In genomic region chrX:112370577-112371410, GRCm38 (mm10) we compare ENCODE assay signal across 9 mouse cellular contexts. TPM values are rescaled to one million over a fixed set of nuclear protein-coding genes. Genes with fewer than 3 reads are reported as not detected.
DNase-seq lines count a peak whose midpoint lies in the region; ATAC-seq and TF ChIP-seq lines count a peak whose summit lies in the region.
"Not testable (repeated sequence)": the region's sequence is repeated elsewhere in the genome, so short reads cannot be mapped to it uniquely, and the experiment has no call there.
"Had no signal": no experiment of that assay in that cellular context is flagged by ENCODE, and none has a peak within 500 bp of the region (broad histone marks: within the 10 kb centered on the region; RNA-seq: fewer than 3 reads in every experiment).

No protein-coding gene starts in this region.

- WGBS in liver, postnatal 0 days (ENCODE audit: insufficient replicate concordance) = 76% methylated on average over 5 of the region's 5 CpGs
- 88% methylated on average over 5 of the region's 5 CpGs for WGBS in neural tube, embryonic 13.5 days

- H3K4me3 ChIP-seq in liver, postnatal 0 days (ENCODE audit: low read depth, low read length); neural tube, embryonic 13.5 days: not testable (repeated sequence)

- not testable (repeated sequence) for TF ChIP-seq EP300 in liver, postnatal 0 days (IDR thresholded peaks at IDR 0.05; ENCODE audit: low read depth)

- not testable (repeated sequence) for H3K4me2 ChIP-seq in liver, postnatal 0 days (ENCODE audit: low read depth, low read length); neural tube, embryonic 13.5 days

- not testable (repeated sequence) for H3K4me1 ChIP-seq in liver, postnatal 0 days (ENCODE audit: insufficient read depth); neural tube, embryonic 13.5 days (replicated peaks)

- not testable (repeated sequence) for H3K27ac ChIP-seq in liver, postnatal 0 days (ENCODE audit: low read depth); neural tube, embryonic 13.5 days (replicated peaks)

- H3K9me3 ChIP-seq in liver, postnatal 0 days (ENCODE audit: low read length); neural tube, embryonic 13.5 days: not testable (repeated sequence)

- H3K9ac ChIP-seq in liver, postnatal 0 days (replicated peaks); neural tube, embryonic 13.5 days: not testable (repeated sequence)

- not testable (repeated sequence) for H3K36me3 ChIP-seq in liver, postnatal 0 days (replicated peaks; ENCODE audit: insufficient read depth, low read length); neural tube, embryonic 13.5 days

- TF ChIP-seq CTCF in liver, postnatal 0 days (IDR thresholded peaks at IDR 0.05; ENCODE audit: low read depth) = not testable (repeated sequence)

- ATAC-seq in hematopoietic stem cell, adult 5-6 weeks (replicated peaks in 1 of 2; ENCODE audit: insufficient read depth in 1 of 2, low FRiP score in 2 of 2, low TSS enrichment in 1 of 2, low read depth in 1 of 2, poor library complexity in 2 of 2, severe bottlenecking in 2 of 2) = peak; percentile 100
- ATAC-seq in liver, postnatal 0 days = peak; percentile 95
- ATAC-seq in neural tube, embryonic 13.5 days (ENCODE audit: low read depth) = peak; percentile 98

- H3K27me3 ChIP-seq in liver, postnatal 0 days (ENCODE audit: insufficient read depth, low read length); neural tube, embryonic 13.5 days: not testable (repeated sequence)

- DNase-seq in MEL-GATA-1-ER (ENCODE audit: extremely low read depth, low read depth) = peak; percentile 70
- peak; percentile 61 for DNase-seq in cerebellum, adult 9-11 months
- peak; percentile 12 to 18 for DNase-seq in frontal cortex, postnatal 14 days (ENCODE audit: low spot score in 2 of 2)
- DNase-seq in layer of hippocampus, adult 11-12 months (ENCODE audit: low spot score) = peak; percentile 30
- peak; percentile 35 for DNase-seq in liver, postnatal 0 days
- peak; percentile 9 to 40 for DNase-seq in thymus, adult 18-20 months

RNA-seq across cellular contexts. Expression of gene Satl1, which starts 35.8 kb away (rescaled TPM):
- total RNA-seq in hematopoietic stem cell, adult 5-6 weeks (2017) = not detected in 2 replicates
- not detected in 2 replicates for polyA plus RNA-seq in liver, postnatal 0 days (2015; fragmentation: Nextera tagmentation; extraction: Ambion mirVana)
- not detected in 2 replicates for polyA plus RNA-seq in neural tube, embryonic 13.5 days (2015; fragmentation: Nextera tagmentation; extraction: Ambion mirVana)
- polyA plus RNA-seq: cortical plate, adult 2 months had no signal

RNA-seq across cellular contexts. Expression of gene Apool, which starts 59.7 kb away (rescaled TPM):
- total RNA-seq in hematopoietic stem cell, adult 5-6 weeks (2017) = 43.3 and 51.4 TPM in 2 replicates
- 25.4 and 26.8 TPM in 2 replicates for polyA plus RNA-seq in liver, postnatal 0 days (2015; fragmentation: Nextera tagmentation; extraction: Ambion mirVana)
- 26.3 and 29.6 TPM in 2 replicates for polyA plus RNA-seq in neural tube, embryonic 13.5 days (2015; fragmentation: Nextera tagmentation; extraction: Ambion mirVana)

Comparison
In these comparisons a context has a peak if more than half of its experiments do, and no peak if none do; other contexts are left out.
1. DNase-seq: peak in every context shown above with its lines; median percentile 70 in MEL-GATA-1-ER; 61 in cerebellum, adult 9-11 months; 35 in liver, postnatal 0 days; 30 in layer of hippocampus, adult 11-12 months; 24 in thymus, adult 18-20 months; 15 in frontal cortex, postnatal 14 days.